Mouse (Mus musculus): ENCODE data around the gene Spopl.

DNA sequence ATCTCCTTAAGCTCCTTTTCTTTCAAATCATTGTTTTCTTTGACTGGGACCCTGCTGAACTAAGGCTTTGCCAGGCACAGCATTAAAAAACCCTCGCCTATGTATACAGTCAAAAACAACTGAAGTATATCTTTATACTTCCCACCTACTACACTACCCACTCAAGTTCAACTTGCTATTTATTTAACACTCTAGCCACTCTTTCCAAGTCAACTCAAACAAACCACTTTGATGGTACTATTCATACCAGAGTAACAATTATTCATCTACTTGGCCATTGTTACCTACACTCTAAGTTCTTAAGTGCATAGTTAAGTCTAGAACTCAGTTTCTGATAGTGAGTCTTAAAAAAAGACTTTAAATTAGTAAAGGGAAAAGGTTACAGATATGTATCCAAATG is 3.1 kb downstream of the Spopl start:
- TF ChIP-seq CTCF (IDR thresholded peaks at IDR 0.05; ENCODE audit: insufficient read depth, low read length) (no peak), POLR2A (IDR thresholded peaks at IDR 0.05; ENCODE audit: borderline replicate concordance, extremely low read depth, low read depth, low read length) (no peak)

Measured in lung, adult 2 months (tissue).